Mouse (Mus musculus) monocyte, adult 59 days (primary cell): Measurements from ENCODE around the gene Olfr142. TPM values are rescaled to one million over a fixed set of nuclear protein-coding genes. Genes with fewer than 3 reads are reported as not detected.

Source experiments
- total RNA-seq, 2 experiments: library from RNA; stranded (reverse); gene quantifications; one replicate each; pipeline ENCODE4 v1.2.4; 2023

Olfr142 gene
- total RNA-seq, result not detected

DNA sequence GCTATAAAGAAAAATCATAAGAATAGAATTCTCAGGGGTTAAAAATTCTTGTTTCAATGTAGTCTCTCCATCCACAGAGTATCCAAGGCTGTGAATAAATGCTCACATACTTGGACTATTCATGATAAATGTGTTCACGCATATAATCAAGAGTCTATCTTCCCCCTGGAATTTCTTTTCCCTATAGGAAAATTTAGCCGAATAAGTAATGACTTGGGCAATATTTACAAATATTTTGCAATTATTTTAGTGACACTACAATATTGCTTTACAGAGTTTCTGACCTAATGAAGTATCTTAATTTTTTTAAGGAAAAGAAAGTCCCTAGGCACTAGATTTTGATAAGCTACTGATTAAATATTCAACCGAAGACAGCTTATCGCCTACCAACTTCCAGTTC lies at the start of gene Olfr142:
Gene Olfr142, minus strand, starts transcription at position 101 of the 400 bp plus-strand sequence.

DNA sequence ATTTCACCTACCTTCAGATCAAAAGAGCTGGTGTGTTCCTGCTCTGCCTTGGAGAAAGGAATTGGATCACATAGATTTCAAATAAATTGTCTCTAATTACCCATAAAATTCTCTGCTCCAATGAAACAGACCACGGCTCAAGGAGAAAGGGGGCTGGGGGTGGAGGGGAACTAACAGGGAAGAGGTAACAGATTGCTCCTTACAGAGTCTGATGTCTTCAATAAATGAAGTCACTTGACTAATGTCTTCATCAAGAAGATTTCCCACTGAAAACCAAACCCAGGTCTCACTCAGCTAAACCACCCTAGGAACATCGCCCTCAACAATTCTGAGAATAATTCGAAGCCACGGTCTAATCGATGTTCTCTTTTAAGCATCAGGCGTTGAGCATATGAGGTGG lies 35.3 kb upstream of the Olfr142 start, which contains the start of gene Olfr1272:
Gene Olfr1272, minus strand, starts transcription at position 101 of the 400 bp plus-strand sequence.

DNA sequence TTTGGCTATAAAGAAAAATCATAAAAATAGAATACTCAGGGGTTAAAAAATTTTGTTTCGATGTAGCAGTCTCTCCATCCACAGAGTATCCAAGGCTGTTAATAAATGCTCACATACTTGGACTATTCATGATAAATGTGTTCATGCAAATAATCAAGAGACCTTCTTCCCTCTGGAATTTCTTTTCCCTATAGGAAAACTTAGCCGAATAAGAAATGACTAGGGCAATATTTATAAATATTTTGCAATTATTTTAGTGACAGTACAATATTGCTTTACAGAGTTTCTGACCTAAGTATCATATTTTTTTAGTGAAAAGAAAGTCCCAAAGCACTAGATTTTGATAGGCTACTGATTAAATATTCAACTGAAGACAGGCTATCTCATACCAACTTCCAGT lies 13.5 kb upstream of the Olfr142 start, which contains the start of gene Olfr1271:
Gene Olfr1271, minus strand, starts transcription at position 101 of the 400 bp plus-strand sequence.

DNA sequence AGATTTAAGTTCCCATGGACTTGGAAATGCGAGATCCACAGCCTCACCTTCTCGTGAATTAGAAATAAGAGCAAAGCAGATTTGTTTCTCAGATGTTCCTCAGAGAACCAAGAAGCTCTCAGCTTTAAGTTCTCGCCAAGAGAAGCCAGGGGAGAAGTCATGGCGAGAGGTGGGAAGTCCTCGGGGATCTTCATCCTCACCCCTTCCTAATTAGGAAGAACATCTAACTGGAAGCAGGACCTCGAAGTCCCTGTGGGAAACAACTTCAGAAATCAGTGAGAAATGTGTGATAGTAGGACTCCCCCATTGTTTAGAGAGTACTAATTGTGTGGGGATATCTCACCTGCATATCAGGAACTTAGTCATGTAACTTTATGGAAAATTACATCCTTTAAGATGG lies 33.0 kb downstream of the Olfr142 start, which contains the start of gene Olfr1506:
Gene Olfr1506, minus strand, starts transcription at position 101 of the 400 bp plus-strand sequence.

Other genes starting within 250 kb of the Olfr142 start
- not detected for gene Olfr1263, start 245.5 kb downstream of the Olfr142 start, total RNA-seq
- not detected for gene Olfr1264, start 232.0 kb downstream of the Olfr142 start, total RNA-seq
- gene Olfr1265, start 222.3 kb downstream of the Olfr142 start, total RNA-seq, result not detected
- gene Olfr140, start 194.0 kb downstream of the Olfr142 start, total RNA-seq, result not detected
- not detected for gene Olfr1269, start 136.2 kb downstream of the Olfr142 start, total RNA-seq
- gene Olfr32, start 115.3 kb downstream of the Olfr142 start, total RNA-seq, result not detected
- not detected for gene Olfr1270, start 104.5 kb downstream of the Olfr142 start, total RNA-seq
- gene Olfr1506, start 33.1 kb downstream of the Olfr142 start, total RNA-seq, result under 1 TPM; 0.33 to 0.50 TPM
- not detected for gene Olfr1271, start 13.4 kb upstream of the Olfr142 start, total RNA-seq
- not detected for gene Olfr1272, start 35.2 kb upstream of the Olfr142 start, total RNA-seq
- not detected for gene Gm13769, start 64.6 kb upstream of the Olfr142 start, total RNA-seq
- not detected for gene Olfr1274-ps, start 141.1 kb upstream of the Olfr142 start, total RNA-seq